Mouse (Mus musculus): ENCODE results near the gene Acvr1.

DNA sequence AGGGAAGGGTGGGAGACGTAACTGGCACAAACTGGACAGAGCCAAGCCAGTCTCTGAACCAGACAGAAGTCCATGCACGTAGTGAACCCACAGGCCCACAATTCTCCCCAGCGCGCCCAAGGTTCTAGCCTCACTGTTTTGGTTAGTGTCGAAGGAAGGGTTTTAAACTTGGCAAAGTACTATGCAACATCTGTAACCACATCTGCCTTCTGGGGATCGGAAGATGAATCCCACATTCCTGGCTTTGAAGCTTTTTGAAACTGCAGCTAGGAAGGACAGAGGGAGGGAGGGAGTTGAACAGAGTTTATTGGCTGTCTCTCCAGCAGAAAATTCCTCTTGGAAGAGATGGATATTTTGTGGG lies 928 bp downstream of the Acvr1 start:
- no peak for TF ChIP-seq CTCF (conservative IDR thresholded peaks at IDR 0.05; ENCODE audit: low read length)
- TF ChIP-seq NANOG (IDR thresholded peaks at IDR 0.05; ENCODE audit: borderline replicate concordance, low read length), result no peak
- no peak for TF ChIP-seq POU5F1 (IDR thresholded peaks at IDR 0.05; ENCODE audit: borderline replicate concordance, low read length)
